ENCODE assay signal across 8 mouse cellular contexts in genomic region chr13:49215128-49215503, GRCm38 (mm10). TPM values are rescaled to one million over a fixed set of nuclear protein-coding genes. Genes with fewer than 3 reads are reported as not detected.
DNase-seq lines count a peak whose midpoint lies in the region; ATAC-seq and TF ChIP-seq lines count a peak whose summit lies in the region.

No protein-coding gene starts in this region.

- no peaks in the 10 kb centered on the region for H3K9me3 ChIP-seq in kidney, embryonic 14.5 days (ENCODE audit: control insufficient read depth, low read length)
- H3K9me3 ChIP-seq in hindbrain, embryonic 12.5 days (replicated peaks) = no peaks in the 10 kb centered on the region
- H3K9me3 ChIP-seq in midbrain, embryonic 12.5 days = no peaks in the 10 kb centered on the region

- no peaks in the 10 kb centered on the region for H3K27me3 ChIP-seq in kidney, embryonic 14.5 days (ENCODE audit: control insufficient read depth, insufficient read depth, low read length)
- H3K27me3 ChIP-seq in hindbrain, embryonic 12.5 days = peaks cover 33% of the 10 kb centered on the region
- peaks cover 44% of the 10 kb centered on the region for H3K27me3 ChIP-seq in midbrain, embryonic 12.5 days

- H3K27ac ChIP-seq in kidney, embryonic 14.5 days (ENCODE audit: low read depth, low read length) = no peak overlapping the region
- H3K27ac ChIP-seq in bone marrow macrophage, adult 2 months (ENCODE audit: insufficient read depth, low read depth, low read length) = peak overlapping the region; percentile 62
- H3K27ac ChIP-seq in hindbrain, embryonic 12.5 days = no peak overlapping the region
- no peak overlapping the region for H3K27ac ChIP-seq in midbrain, embryonic 12.5 days (replicated peaks)

- peak overlapping the region; percentile 69 for H3K9ac ChIP-seq in kidney, embryonic 14.5 days (ENCODE audit: low read depth, low read length)
- H3K9ac ChIP-seq in hindbrain, embryonic 12.5 days = peak overlapping the region; percentile 77
- peak overlapping the region; percentile 71 for H3K9ac ChIP-seq in midbrain, embryonic 12.5 days (replicated peaks)

- DNase-seq in kidney, adult 11 months = no peak
- DNase-seq in gastrocnemius, postnatal 14 days = no peak
- no peak for DNase-seq in lung, postnatal 10 days

- TF ChIP-seq CTCF in bone marrow macrophage, adult 2 months (IDR thresholded peaks at IDR 0.05; ENCODE audit: low read depth, low read length) = no peak

- intact Hi-C loops in gastrocnemius, postnatal 14 days (cut with DNase I; ENCODE audit: low total_unique reads) = no loop called here

- H3K4me1 ChIP-seq in kidney, embryonic 14.5 days (ENCODE audit: control insufficient read depth, insufficient read depth, low read length) = 0 out of 2 replicates have a peak, but pooled peaks cover 5% of the 10 kb centered on the region
- H3K4me1 ChIP-seq in bone marrow macrophage, adult 2 months (ENCODE audit: control insufficient read depth, insufficient read depth, low read length) = peaks cover 39% of the 10 kb centered on the region
- H3K4me1 ChIP-seq in hindbrain, embryonic 12.5 days = peaks cover 28% of the 10 kb centered on the region
- peaks cover 29% of the 10 kb centered on the region for H3K4me1 ChIP-seq in midbrain, embryonic 12.5 days

- peak overlapping the region; percentile 82 for H3K4me2 ChIP-seq in kidney, embryonic 14.5 days (replicated peaks; ENCODE audit: low read depth, low read length)
- peak overlapping the region; percentile 90 for H3K4me2 ChIP-seq in hindbrain, embryonic 12.5 days (replicated peaks)
- peak overlapping the region; percentile 97 for H3K4me2 ChIP-seq in midbrain, embryonic 12.5 days (replicated peaks)

- TF ChIP-seq POLR2A in bone marrow macrophage, adult 2 months (IDR thresholded peaks at IDR 0.05; ENCODE audit: borderline replicate concordance, low read depth, low read length) = no peak

- no peaks in the 10 kb centered on the region for H3K36me3 ChIP-seq in kidney, embryonic 14.5 days (ENCODE audit: control insufficient read depth, insufficient read depth, low read length)
- H3K36me3 ChIP-seq in hindbrain, embryonic 12.5 days = no peaks in the 10 kb centered on the region
- no peaks in the 10 kb centered on the region for H3K36me3 ChIP-seq in midbrain, embryonic 12.5 days

- ATAC-seq in kidney, embryonic 14.5 days (ENCODE audit: low FRiP score, low TSS enrichment) = no peak
- ATAC-seq in hindbrain, embryonic 12.5 days (ENCODE audit: low FRiP score) = no peak; the same call in 1 of the 2 replicates
- ATAC-seq in midbrain, embryonic 12.5 days (ENCODE audit: low FRiP score, low read depth) = no peak
- no peak for ATAC-seq in monocyte, adult 5-6 weeks (replicated peaks; ENCODE audit: insufficient number of reproducible peaks, low FRiP score, low TSS enrichment, poor library complexity, severe bottlenecking)

- 11% methylated on average over 5 of the region's 5 CpGs for WGBS in kidney, embryonic 14.5 days
- WGBS in hindbrain, embryonic 12.5 days = 9% methylated on average over 5 of the region's 5 CpGs
- 13% methylated on average over 5 of the region's 5 CpGs for WGBS in midbrain, embryonic 12.5 days

- H3K4me3 ChIP-seq in kidney, embryonic 14.5 days (ENCODE audit: low read length) = peak overlapping the region; percentile 88
- peak overlapping the region; percentile 77 for H3K4me3 ChIP-seq in bone marrow macrophage, adult 2 months (ENCODE audit: insufficient read depth, low read length)
- H3K4me3 ChIP-seq in hindbrain, embryonic 12.5 days = peak overlapping the region; percentile 71
- H3K4me3 ChIP-seq in midbrain, embryonic 12.5 days = peak overlapping the region; percentile 79

RNA-seq across cellular contexts. Expression of gene Card19, which starts 0.7 kb away (rescaled TPM):
- polyA plus RNA-seq in kidney, embryonic 14.5 days (2014; fragmentation: Nextera tagmentation; extraction: Ambion mirVana) = 33.3 and 39.9 TPM in 2 replicates
- polyA plus RNA-seq in bone marrow macrophage, adult 2 months (2012; ENCODE audit: insufficient read depth, insufficient read length, missing spikeins) = 261 and 268 TPM in 2 replicates
- polyA plus RNA-seq in hindbrain, embryonic 12.5 days (2016; fragmentation: Nextera tagmentation; extraction: Ambion mirVana) = 34.8 and 36.8 TPM in 2 replicates
- polyA plus RNA-seq in midbrain, embryonic 12.5 days (2016; fragmentation: Nextera tagmentation; extraction: Ambion mirVana) = 16.9 and 18.2 TPM in 2 replicates
- total RNA-seq in monocyte, adult 5-6 weeks (2017) = 27.8 to 56.1 TPM (median 45.9 TPM) in 3 replicates
- 10 to 100 TPM; 48.0 to 48.7 TPM for total RNA-seq in gastrocnemius, postnatal 14 days (2021)

RNA-seq across cellular contexts. Expression of gene Ninj1, which starts 27.8 kb away (rescaled TPM):
- 43.8 and 54.2 TPM in 2 replicates for polyA plus RNA-seq in kidney, embryonic 14.5 days (2014; fragmentation: Nextera tagmentation; extraction: Ambion mirVana)
- 497 and 521 TPM in 2 replicates for polyA plus RNA-seq in bone marrow macrophage, adult 2 months (2012; ENCODE audit: insufficient read depth, insufficient read length, missing spikeins)
- polyA plus RNA-seq in hindbrain, embryonic 12.5 days (2016; fragmentation: Nextera tagmentation; extraction: Ambion mirVana) = 26.5 and 28.1 TPM in 2 replicates
- 15.9 and 16.7 TPM in 2 replicates for polyA plus RNA-seq in midbrain, embryonic 12.5 days (2016; fragmentation: Nextera tagmentation; extraction: Ambion mirVana)
- 24.6 to 59.1 TPM (median 55.8 TPM) in 3 replicates for total RNA-seq in monocyte, adult 5-6 weeks (2017)
- 10 to 100 TPM; 12.4 to 16.8 TPM for total RNA-seq in gastrocnemius, postnatal 14 days (2021)

RNA-seq across cellular contexts. Expression of gene Susd3, which starts 33.4 kb away (rescaled TPM):
- 8.5 and 12.6 TPM in 2 replicates for polyA plus RNA-seq in kidney, embryonic 14.5 days (2014; fragmentation: Nextera tagmentation; extraction: Ambion mirVana)
- 139 and 143 TPM in 2 replicates for polyA plus RNA-seq in bone marrow macrophage, adult 2 months (2012; ENCODE audit: insufficient read depth, insufficient read length, missing spikeins)
- 0.47 and 0.96 TPM in 2 replicates for polyA plus RNA-seq in hindbrain, embryonic 12.5 days (2016; fragmentation: Nextera tagmentation; extraction: Ambion mirVana)
- 0.70 and 0.86 TPM in 2 replicates for polyA plus RNA-seq in midbrain, embryonic 12.5 days (2016; fragmentation: Nextera tagmentation; extraction: Ambion mirVana)
- total RNA-seq in monocyte, adult 5-6 weeks (2017) = 76.0 to 95.2 TPM (median 78.6 TPM) in 3 replicates
- under 1 TPM; 0.16 to 0.51 TPM for total RNA-seq in gastrocnemius, postnatal 14 days (2021)

Comparison
In these comparisons a context has a peak if more than half of its experiments do, and no peak if none do; other contexts are left out.
1. RNA of gene Susd3, which starts 33.4 kb away (polyA plus RNA-seq): 139 to 143 TPM in bone marrow macrophage, adult 2 months; 8.5 to 12.6 TPM in kidney, embryonic 14.5 days, 0.47 to 0.96 TPM in hindbrain, embryonic 12.5 days and 0.70 to 0.86 TPM in midbrain, embryonic 12.5 days; every median in the first group is over 10 times any median in the second.
2. Peak in every context shown above with its lines, with median percentiles within 50 percentile points of each other: H3K4me2 ChIP-seq, H3K4me3 ChIP-seq and H3K9ac ChIP-seq.